Mouse (Mus musculus): ENCODE measurements at regions not wholly inside any gene's neighbourhood (a gene's known extent, or its start where the extent isn't known, plus 50 kb on each side); places are given as distances from the start of the nearest gene placed in this dataset.
"Not testable (repeated sequence)": the region's sequence is repeated elsewhere in the genome, so short reads cannot be mapped to it uniquely, and the experiment has no call there.

GRCm38 (mm10) chr4:7422787-7423186 is 816.1 kb downstream of the Car8 start:
- DNase-seq (ENCODE audit: low spot score) = no peak

- DNase-seq (ENCODE audit: low spot score) = no peak
Observed at GRCm38 (mm10) chr4:7414301-7414700, 824.5 kb downstream of the Car8 start.

- no peak for DNase-seq (ENCODE audit: low spot score)
Observed at GRCm38 (mm10) chr4:7392696-7393095, 846.1 kb downstream of the Car8 start.

- DNase-seq (ENCODE audit: low spot score) = no peak
Observed at GRCm38 (mm10) chr4:7391596-7391995, 847.2 kb downstream of the Car8 start.

GRCm38 (mm10) chr4:7385069-7385468 is 853.8 kb downstream of the Car8 start:
- no peak for DNase-seq (ENCODE audit: low spot score)

GRCm38 (mm10) chr4:7379996-7380395 is 858.8 kb downstream of the Car8 start:
- DNase-seq (ENCODE audit: low spot score) = no peak

- DNase-seq (ENCODE audit: low spot score) = no peak
Observed at GRCm38 (mm10) chr4:7364238-7365040, 874.4 kb downstream of the Car8 start.

GRCm38 (mm10) chr4:7363508-7363907 is 875.3 kb downstream of the Car8 start:
- no peak for DNase-seq (ENCODE audit: low spot score)

GRCm38 (mm10) chr4:7356202-7356601 is 882.6 kb downstream of the Car8 start:
- DNase-seq (ENCODE audit: low spot score) = no peak

- no peak for DNase-seq (ENCODE audit: low spot score)
Observed at GRCm38 (mm10) chr4:7347317-7347716, 891.5 kb downstream of the Car8 start.

GRCm38 (mm10) chr4:7341159-7341558 is 897.7 kb downstream of the Car8 start:
- no peak for DNase-seq (ENCODE audit: low spot score)

- no peak for DNase-seq (ENCODE audit: low spot score)
Observed at GRCm38 (mm10) chr4:7314261-7314660, 924.6 kb downstream of the Car8 start.

- no peak for DNase-seq (ENCODE audit: low spot score)
Observed at GRCm38 (mm10) chr4:7313219-7313618, 925.6 kb downstream of the Car8 start.

- DNase-seq (ENCODE audit: low spot score) = no peak
Observed at GRCm38 (mm10) chr4:7312160-7312559, 926.7 kb downstream of the Car8 start.

- DNase-seq (ENCODE audit: low spot score) = no peak
Observed at GRCm38 (mm10) chr4:7269047-7269446, 969.8 kb downstream of the Car8 start.

- no peak for DNase-seq (ENCODE audit: low spot score)
Observed at GRCm38 (mm10) chr4:7256486-7256885, 982.4 kb downstream of the Car8 start.

- DNase-seq (ENCODE audit: low spot score) = no peak
Observed at GRCm38 (mm10) chr4:7253616-7254015, 985.2 kb downstream of the Car8 start.

GRCm38 (mm10) chr4:7251641-7252040 is 987.2 kb downstream of the Car8 start:
- DNase-seq (ENCODE audit: low spot score) = no peak

GRCm38 (mm10) chr4:7247816-7248215 is 991.0 kb downstream of the Car8 start:
- no peak for DNase-seq (ENCODE audit: low spot score)

- DNase-seq (ENCODE audit: low spot score) = no peak
Observed at GRCm38 (mm10) chr4:7247244-7247643, 991.6 kb downstream of the Car8 start.

GRCm38 (mm10) chr4:7246828-7247227 is 992.0 kb downstream of the Car8 start:
- no peak for DNase-seq (ENCODE audit: low spot score)

- no peak for DNase-seq (ENCODE audit: low spot score)
Observed at GRCm38 (mm10) chr4:7245653-7246052, 993.2 kb downstream of the Car8 start.

- DNase-seq (ENCODE audit: low spot score) = no peak
Observed at GRCm38 (mm10) chr4:7237848-7238247, 1001.0 kb downstream of the Car8 start.

GRCm38 (mm10) chr4:7234537-7234936 is 1004.3 kb downstream of the Car8 start:
- not testable (repeated sequence) for DNase-seq (ENCODE audit: low spot score)
